Mouse (Mus musculus) midbrain, embryonic 16.5 days (tissue): ENCODE data around the gene Zfp446. TPM values are rescaled to one million over a fixed set of nuclear protein-coding genes. Genes with fewer than 3 reads are reported as not detected.

Experiments used
- polyA plus RNA-seq: library from polyadenylated mRNA; unstranded; fragments of >200 nt; fragmentation: Nextera tagmentation; extraction: Ambion mirVana; gene quantifications from 2 replicates; pipeline ENCODE4 v1.2.1, GENCODE M21; 2015

The Zfp446 gene
- polyA plus RNA-seq, 1 experiment from 2014 or later: 13.1 TPM

Other genes starting within 250 kb of the Zfp446 start
- not detected in 2 replicates for gene Vmn2r56, start 242.8 kb upstream of the Zfp446 start, polyA plus RNA-seq
- 39.1 and 44.4 TPM in 2 replicates for gene Zscan18, start 174.2 kb upstream of the Zfp446 start, polyA plus RNA-seq
- 32.6 and 33.9 TPM in 2 replicates for gene Zfp329, start 159.0 kb upstream of the Zfp446 start, polyA plus RNA-seq
- 30.1 and 30.6 TPM in 2 replicates for gene Zfp110, start 143.1 kb upstream of the Zfp446 start, polyA plus RNA-seq
- gene Zfp128, start 96.7 kb upstream of the Zfp446 start, polyA plus RNA-seq: 8.2 and 8.7 TPM in 2 replicates
- 11.1 and 11.5 TPM in 2 replicates for gene Zscan22, start 80.0 kb upstream of the Zfp446 start, polyA plus RNA-seq
- gene Rps5, start 55.6 kb upstream of the Zfp446 start, polyA plus RNA-seq: 512 and 515 TPM in 2 replicates
- 0.98 and 1.2 TPM in 2 replicates for gene Rnf225, start 50.4 kb upstream of the Zfp446 start, polyA plus RNA-seq
- 14.5 and 14.9 TPM in 2 replicates for gene Zfp324, start 12.0 kb upstream of the Zfp446 start, polyA plus RNA-seq
- gene Slc27a5, start 20.3 kb downstream of the Zfp446 start, polyA plus RNA-seq: 0.24 and 0.43 TPM in 2 replicates
- 184 and 195 TPM in 2 replicates for gene Trim28, start 21.3 kb downstream of the Zfp446 start, polyA plus RNA-seq
- gene Zbtb45, start 32.2 kb downstream of the Zfp446 start, polyA plus RNA-seq: 44.0 and 44.8 TPM in 2 replicates
- gene Chmp2a, start 57.0 kb downstream of the Zfp446 start, polyA plus RNA-seq: 179 and 188 TPM in 2 replicates
- 74.0 and 83.9 TPM in 2 replicates for gene Ube2m, start 60.4 kb downstream of the Zfp446 start, polyA plus RNA-seq
- 11.5 and 11.6 TPM in 2 replicates for gene Mzf1, start 76.9 kb downstream of the Zfp446 start, polyA plus RNA-seq
- 0.12 and 0.35 TPM in 2 replicates for gene Vmn1r85, start 117.3 kb downstream of the Zfp446 start, polyA plus RNA-seq
- gene Vmn1r86, start 142.1 kb downstream of the Zfp446 start, polyA plus RNA-seq: not detected in 2 replicates
- not detected in 2 replicates for gene Vmn1r87, start 162.3 kb downstream of the Zfp446 start, polyA plus RNA-seq
- not detected in 2 replicates for gene Vmn1r88, start 181.7 kb downstream of the Zfp446 start, polyA plus RNA-seq
- gene Vmn1r89, start 235.2 kb downstream of the Zfp446 start, polyA plus RNA-seq: not detected in 2 replicates